Mouse (Mus musculus) frontal cortex, postnatal 36 days (tissue): ENCODE results near the gene Nup93.

Experiments used
- DNase-seq, 2 experiments: peaks; one replicate each; pipeline ENCODE4 v3.0.0; 2022; ENCODE audit warnings: low spot score in 2 of 2

Gene Nup93

DNA sequence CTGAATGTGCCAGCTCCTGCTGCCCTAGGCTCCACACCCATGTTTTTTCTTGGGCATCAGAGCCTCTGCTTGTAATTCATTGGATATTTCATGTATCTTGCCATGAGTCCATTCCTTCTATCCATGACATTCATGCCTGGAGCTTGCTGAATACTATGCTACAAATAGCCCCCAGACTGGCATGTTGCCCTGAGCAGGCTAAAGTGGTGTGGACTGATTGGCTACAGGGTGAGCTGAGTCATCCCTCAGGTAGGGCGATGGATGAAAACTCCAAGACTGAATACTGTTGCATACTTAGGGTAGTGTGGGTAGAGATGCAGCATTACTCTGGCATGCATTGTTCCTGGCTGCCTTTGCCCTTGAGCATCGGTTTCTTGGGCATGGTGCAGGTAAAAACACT is 102.9 kb downstream of the Nup93 start:
- DNase-seq = no peak

GRCm38 (mm10) chr8:94317691-94318090 is 103.3 kb downstream of the Nup93 start:
- no peak for DNase-seq

GRCm38 (mm10) chr8:94320036-94320435 is 105.7 kb downstream of the Nup93 start:
- no peak for DNase-seq

GRCm38 (mm10) chr8:94322083-94322482 is 107.7 kb downstream of the Nup93 start:
- no peak for DNase-seq

DNA sequence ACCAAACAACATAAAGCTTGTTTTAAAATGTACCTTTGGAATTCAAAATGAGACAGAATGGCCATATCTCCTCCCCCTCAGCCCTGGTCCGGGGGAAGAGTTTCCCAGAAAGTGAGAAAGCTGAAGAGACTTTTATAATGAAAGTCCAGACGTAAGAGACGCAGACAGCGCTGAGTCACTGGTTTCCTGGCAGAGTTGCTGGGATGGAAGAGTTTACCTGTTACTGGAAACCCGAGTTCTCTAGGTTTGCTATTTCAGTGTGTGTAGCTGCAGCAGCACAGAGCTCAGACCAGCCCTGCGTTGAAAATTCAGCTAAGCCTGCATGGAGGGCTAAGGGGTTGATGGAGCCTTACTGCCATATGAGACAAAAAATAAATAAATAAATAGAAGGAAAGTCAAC is 108.7 kb downstream of the Nup93 start:
- no peak for DNase-seq

GRCm38 (mm10) chr8:94324071-94324470 is 109.7 kb downstream of the Nup93 start:
- DNase-seq = no peak

DNA sequence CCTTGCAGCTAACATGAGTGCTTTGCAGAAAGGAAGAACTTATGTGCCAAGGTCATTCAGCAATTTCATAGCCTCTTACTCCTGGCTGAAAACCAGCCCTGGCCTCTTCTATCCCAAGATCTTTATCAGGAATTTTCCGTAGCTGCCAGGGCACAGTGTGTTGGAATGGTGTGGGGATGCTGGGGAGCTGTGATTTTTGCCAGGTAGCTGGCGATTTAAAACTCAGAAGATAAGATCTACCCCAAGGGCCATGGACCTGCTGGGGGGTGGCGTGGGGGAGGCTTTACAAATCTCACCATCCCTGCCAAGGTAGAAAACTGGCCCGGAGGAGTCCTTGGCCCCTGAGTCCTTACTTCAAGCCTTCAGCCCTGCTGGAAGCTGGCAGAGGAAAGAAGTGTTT is 111.7 kb downstream of the Nup93 start:
- no peak for DNase-seq

GRCm38 (mm10) chr8:94328932-94329728 is 114.8 kb downstream of the Nup93 start, which contains the start of gene Slc12a3:
Slc12a3 (plus strand) TSS chr8:94329201.
- no peak for DNase-seq

DNA sequence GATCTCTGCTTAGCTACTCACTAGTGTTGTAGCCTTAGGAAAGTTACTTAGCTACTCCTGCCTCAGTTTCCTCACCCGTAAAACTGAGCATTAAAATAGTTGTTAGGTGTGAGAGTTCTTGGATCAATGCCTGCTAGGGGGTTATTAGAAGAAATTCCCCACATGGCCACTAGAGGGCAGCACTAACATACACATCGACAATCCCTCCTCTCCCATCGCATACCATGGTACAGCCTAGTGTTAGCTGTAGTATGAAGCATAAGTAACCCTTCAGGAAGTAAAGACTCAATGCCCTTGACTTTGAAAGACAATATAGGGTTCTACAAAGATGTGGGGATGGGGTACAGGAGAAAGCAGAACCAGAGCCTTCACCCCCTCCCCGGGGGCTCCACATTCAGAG is 116.4 kb downstream of the Nup93 start:
- DNase-seq = peak in 1 of 2 experiments; percentile 56

DNA sequence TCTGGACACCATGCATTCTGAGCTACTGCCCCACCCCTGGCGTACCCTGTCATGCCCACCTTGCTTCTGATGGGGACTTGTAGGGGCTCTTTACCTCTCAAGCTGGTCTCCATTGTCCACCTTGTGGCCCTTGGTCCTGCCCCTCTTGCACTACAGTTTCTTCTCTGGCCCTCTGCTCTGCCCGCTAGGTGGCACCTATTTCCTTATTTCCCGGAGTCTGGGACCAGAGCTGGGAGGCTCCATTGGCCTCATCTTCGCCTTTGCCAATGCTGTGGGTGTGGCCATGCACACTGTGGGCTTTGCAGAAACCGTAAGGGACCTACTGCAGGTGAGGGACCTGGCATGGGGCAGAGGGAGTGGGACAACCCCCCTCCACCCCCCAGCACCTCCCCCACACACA is 119.0 kb downstream of the Nup93 start:
- DNase-seq = no peak

- DNase-seq = no peak
These were observed 123.2 kb downstream of the Nup93 start for GRCm38 (mm10) chr8:94337559-94337958.

DNA sequence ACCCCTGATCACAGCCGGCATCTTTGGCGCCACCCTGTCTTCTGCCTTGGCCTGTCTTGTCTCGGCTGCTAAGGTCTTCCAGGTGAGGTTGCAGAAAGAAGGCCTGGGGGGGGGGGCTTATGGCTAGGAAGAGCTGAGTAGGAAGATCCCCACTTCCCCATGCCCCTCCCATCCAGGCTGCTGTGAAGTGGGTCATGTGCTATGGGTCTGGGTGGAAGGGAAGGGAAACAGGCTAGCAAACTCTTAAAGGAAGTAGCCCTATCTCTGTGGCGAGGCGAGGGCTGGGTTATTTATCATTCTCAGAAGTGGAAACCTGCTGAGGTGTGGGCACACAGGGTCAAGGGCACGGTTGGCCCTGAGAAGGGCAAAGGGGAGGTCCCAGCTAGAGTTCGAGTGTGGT is 126.4 kb downstream of the Nup93 start:
- no peak for DNase-seq

- DNase-seq = no peak
These were observed 128.3 kb downstream of the Nup93 start for GRCm38 (mm10) chr8:94342691-94343090.

GRCm38 (mm10) chr8:94343290-94343689 is 128.9 kb downstream of the Nup93 start:
- DNase-seq = peak; percentile 74 to 87

DNA sequence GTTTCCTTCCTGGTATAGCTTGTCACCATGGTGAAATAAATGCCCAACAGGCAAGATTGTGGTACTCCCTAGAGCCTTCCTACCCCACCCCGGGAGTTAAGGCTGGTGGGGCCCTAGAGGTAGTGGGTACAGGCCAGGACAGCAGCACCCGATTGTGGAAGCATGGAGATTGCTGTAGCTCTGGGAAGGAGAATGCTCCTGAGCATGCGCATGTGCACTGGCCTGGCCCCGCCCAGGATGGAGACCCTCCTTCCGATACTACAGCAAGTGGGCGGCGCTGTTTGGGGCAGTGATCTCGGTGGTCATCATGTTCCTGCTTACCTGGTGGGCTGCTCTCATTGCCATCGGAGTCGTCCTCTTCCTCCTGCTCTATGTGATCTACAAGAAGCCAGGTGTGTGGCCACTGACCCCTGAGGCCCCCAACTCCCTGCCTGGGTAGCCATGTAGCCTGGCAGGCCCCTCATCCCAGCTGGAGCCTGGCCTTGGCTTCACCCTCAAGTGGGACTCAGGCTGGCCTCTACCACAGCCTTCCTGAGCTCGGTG is 129.5 kb downstream of the Nup93 start:
- DNase-seq = no peak

DNA sequence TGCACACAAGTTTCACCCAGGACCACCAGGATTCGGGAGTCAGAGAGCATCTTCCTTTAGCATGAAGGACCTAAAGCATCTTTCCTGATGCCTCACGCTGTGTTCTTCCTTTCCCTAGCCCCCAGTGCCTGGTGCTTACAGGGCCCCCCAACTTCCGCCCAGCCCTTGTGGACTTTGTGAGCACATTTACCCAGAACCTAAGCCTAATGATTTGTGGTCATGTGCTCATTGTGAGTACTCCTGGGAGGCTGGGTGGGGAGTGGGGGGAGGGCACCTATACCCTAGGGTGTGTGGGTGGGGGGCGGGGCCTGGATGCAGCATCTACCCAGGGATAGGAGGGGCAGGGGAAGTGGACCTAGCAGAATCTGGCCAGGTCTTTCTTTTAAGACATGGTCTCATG is 131.3 kb downstream of the Nup93 start:
- no peak for DNase-seq

- DNase-seq = no peak
These were observed 131.9 kb downstream of the Nup93 start for GRCm38 (mm10) chr8:94346264-94346663.

DNA sequence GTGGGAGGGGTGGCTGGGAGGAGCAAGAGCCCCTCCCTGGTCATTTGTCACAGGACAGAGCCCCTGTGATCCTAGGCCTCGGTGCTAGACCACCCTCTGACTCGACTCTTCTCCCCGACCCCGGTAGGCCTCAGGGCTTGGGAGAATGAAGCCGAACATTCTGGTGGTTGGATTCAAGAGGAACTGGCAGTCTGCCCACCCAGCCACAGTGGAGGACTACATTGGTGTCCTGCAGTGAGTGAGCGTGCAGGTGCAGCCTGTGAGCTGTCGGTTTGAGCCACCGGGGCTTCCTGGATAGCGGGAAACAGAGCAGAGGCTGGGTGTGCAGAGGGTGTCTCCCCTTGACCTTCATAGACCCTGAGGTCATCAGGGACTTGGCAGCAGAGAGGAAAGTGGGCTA is 134.1 kb downstream of the Nup93 start:
- no peak for DNase-seq

GRCm38 (mm10) chr8:94354069-94354531 is 139.7 kb downstream of the Nup93 start:
- DNase-seq = no peak

DNA sequence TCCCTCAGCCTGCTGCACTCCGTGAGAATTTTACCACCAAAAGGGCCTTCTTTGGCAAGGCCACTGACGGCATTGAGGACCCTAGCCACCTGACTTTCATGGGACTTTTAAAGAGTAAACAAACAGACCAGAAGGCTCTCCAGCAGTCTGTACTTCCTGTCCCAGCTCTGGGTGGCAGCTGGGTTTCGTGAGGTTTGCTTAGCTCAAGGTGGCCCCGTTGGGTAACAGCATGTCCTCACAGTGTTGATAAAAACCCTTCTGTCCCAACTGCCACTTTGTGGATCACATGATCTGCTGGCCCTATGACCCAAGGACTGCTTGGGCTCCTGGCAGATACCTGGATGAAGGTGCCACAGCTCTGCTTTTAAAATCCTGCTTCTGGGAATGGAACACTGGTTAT is 140.2 kb downstream of the Nup93 start:
- DNase-seq = no peak

GRCm38 (mm10) chr8:94357220-94357619 is 142.9 kb downstream of the Nup93 start:
- DNase-seq = no peak

DNA sequence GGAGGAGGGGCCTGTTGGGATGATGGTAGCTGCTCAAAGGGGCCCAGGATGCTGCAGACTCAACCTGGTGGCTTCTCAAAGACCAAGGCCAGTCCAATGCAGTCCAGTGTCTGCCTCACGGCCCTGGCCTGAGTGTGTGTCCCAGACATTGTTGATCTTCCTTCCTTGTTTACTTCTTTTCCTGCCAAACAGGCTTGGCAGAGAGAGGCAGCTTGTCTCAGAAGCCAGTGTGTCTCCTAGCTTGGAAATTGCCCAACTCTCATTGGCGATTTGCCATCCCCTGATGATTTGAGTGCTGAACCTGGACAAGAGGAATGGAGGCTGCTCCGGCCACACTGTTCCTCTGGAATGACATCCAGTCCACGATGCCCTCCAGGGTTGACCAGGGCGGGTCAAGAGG is 144.2 kb downstream of the Nup93 start:
- peak; percentile 25 to 34 for DNase-seq

- no peak for DNase-seq
These were observed 147.5 kb downstream of the Nup93 start for GRCm38 (mm10) chr8:94361774-94362431.
